Mouse (Mus musculus): ENCODE data around the gene Zc3h18. TPM values are rescaled to one million over a fixed set of nuclear protein-coding genes. Genes with fewer than 3 reads are reported as not detected.

The Zc3h18 gene
- polyA plus RNA-seq, 1 experiment = 29.1 TPM

DNA sequence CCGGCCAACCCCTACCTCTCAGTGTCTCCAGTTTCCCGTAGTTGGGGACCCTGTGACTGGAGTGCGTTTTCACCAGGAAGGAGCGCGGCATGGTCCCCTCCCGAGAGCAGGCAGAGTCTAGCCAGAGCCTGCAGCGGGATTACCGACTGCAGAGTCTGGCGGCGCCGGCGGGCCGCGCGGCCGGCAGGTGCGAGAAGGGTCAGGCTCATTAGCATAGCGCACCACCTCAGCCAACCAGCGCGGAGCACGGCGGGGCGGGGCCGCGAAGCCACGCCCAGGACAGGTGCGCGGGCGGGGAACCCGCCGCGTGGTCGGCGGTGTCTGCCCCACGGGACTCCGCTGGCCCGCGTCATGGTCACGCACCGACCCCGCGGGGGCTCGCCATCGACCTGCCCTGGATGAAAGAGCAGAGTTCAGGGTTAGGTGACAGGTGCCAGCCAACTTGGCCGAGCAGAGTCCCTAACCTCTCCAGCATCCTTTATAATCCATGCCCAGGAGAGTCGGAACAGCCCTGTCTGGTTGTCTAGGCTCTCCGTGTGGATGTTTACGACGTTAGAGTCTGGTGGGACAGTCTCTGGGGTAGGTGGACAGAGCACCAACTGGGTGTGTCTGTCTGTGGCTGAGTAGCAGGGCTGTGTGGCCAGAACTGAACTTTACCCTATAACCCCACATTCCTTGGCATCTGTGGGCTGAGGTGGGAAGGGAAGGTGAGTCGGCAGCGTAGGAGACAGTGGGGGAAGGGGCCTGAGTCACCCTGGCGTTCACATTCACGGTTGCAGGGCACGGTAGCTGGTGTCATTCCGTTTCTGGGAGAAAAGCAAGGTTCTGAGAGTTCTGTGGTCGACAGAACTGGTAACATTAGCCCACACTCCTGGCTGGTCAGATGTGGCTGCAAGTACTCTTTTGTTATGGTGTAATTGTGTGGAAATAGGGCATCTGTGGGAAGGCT, 84.4 kb downstream of the Zc3h18 start, which contains the start of gene Snai3:
TSS of gene Snai3 (minus strand) at position 210 of the 949 bp plus-strand sequence.
- Histone ChIP-seq H3K4me1 (ENCODE audit: control insufficient read depth, insufficient read depth, insufficient read length) (peaks cover 23% of the 10 kb centered on the region), H3K27ac (ENCODE audit: insufficient read depth, low read length) (no peak within 1 kb of the TSS), H3K4me3 (ENCODE audit: extremely low read depth, insufficient read depth, insufficient read length) (peak within 1 kb of the TSS; percentile 50; the same call in 1 of the 2 replicates), H3K27me3 (ENCODE audit: control insufficient read depth, insufficient read depth, low read length) (no peaks in the 10 kb centered on the region), H3K36me3 (ENCODE audit: control insufficient read depth, insufficient read depth, low read length) (peaks cover 2% of the 10 kb centered on the region; the same call in 1 of the 2 replicates)
- DNase-seq (ENCODE audit: low read depth in 1 of 2, low spot score in 2 of 2) = peak in 1 of 2 experiments; percentile 62
- TF ChIP-seq CTCF (IDR thresholded peaks at IDR 0.05; ENCODE audit: extremely low read depth, insufficient read depth, insufficient read length, insufficient replicate concordance) (no peak), POLR2A (IDR thresholded peaks at IDR 0.05; ENCODE audit: low read depth, low read length) (no peak)
- WGBS = 7% methylated on average over 56 of the region's 56 CpGs

DNA sequence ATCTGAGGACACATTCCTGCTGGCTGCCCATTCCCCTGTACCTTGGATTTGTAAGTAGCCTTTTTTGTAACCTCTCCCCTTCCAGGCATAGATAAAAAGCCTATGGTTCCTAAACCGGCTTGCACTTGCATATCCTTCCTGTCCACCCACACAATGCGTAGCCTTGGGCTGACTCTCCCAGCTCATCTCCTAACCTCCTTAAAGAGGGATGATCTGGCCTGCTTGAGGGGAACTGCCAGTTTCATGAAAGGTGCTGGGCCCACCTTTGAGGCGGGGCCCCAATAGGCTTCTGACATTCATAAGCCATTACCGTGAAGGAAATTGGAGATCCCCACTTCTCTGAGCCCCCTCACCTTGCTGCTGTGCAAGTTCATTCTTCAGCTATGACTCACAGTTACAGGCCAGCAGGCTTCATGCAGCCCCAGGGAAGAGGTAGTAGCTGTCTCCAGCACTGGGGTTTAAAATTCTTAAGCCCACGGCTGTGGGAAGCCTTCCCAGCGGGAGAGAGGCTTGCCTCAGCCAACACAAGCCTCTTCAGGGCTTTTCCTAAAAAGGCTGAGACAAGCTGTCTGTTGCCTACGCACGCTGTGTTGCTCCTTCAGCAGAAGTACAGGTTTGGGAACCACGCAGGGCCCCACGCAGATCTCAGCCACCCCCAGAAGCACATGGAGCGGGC, 85.2 kb downstream of the Zc3h18 start:
- no peak for TF ChIP-seq CTCF (IDR thresholded peaks at IDR 0.05; ENCODE audit: extremely low read depth, insufficient read depth, insufficient read length, insufficient replicate concordance)
- TF ChIP-seq POLR2A (IDR thresholded peaks at IDR 0.05; ENCODE audit: low read depth, low read length) = no peak
- DNase-seq (ENCODE audit: low read depth in 1 of 2, low spot score in 2 of 2) = no peak
- 65% methylated on average over 11 of the region's 11 CpGs for WGBS
- H3K36me3 ChIP-seq (ENCODE audit: control insufficient read depth, insufficient read depth, low read length) = peaks cover 8% of the 10 kb centered on the region
- no peak overlapping the region for H3K4me3 ChIP-seq (ENCODE audit: extremely low read depth, insufficient read depth, insufficient read length)
- H3K27ac ChIP-seq (ENCODE audit: insufficient read depth, low read length) = no peak overlapping the region
- H3K27me3 ChIP-seq (ENCODE audit: control insufficient read depth, insufficient read depth, low read length) = no peaks in the 10 kb centered on the region
- H3K4me1 ChIP-seq (ENCODE audit: control insufficient read depth, insufficient read depth, insufficient read length) = peaks cover 23% of the 10 kb centered on the region

DNA sequence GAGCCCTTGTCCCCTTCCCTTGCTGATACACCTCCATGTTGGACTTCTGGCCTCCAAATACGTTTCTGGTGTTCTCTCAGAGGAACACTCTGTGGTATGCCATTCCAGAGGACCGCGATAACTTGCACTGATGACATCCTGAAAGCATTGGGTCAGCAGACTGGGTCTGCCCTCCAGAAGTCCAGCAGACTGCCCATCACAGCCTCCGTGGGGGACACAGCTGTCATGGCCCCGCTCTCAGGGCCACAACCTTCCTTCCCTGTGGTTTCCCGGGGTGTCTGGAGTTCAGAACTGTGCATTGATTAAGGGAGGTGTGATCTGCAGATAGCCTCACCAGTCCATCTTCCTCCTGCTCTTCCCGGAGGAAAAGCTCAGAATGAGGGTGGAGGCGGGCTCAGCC, 86.1 kb downstream of the Zc3h18 start:
- H3K27me3 ChIP-seq (ENCODE audit: control insufficient read depth, insufficient read depth, low read length) = no peaks in the 10 kb centered on the region
- DNase-seq (ENCODE audit: low read depth in 1 of 2, low spot score in 2 of 2) = no peak
- no peak overlapping the region for H3K27ac ChIP-seq (ENCODE audit: insufficient read depth, low read length)
- peaks cover 15% of the 10 kb centered on the region for H3K36me3 ChIP-seq (ENCODE audit: control insufficient read depth, insufficient read depth, low read length)
- WGBS = 87% methylated on average over 8 of the region's 8 CpGs
- H3K4me3 ChIP-seq (ENCODE audit: extremely low read depth, insufficient read depth, insufficient read length) = no peak overlapping the region
- H3K4me1 ChIP-seq (ENCODE audit: control insufficient read depth, insufficient read depth, insufficient read length) = peaks cover 23% of the 10 kb centered on the region
- TF ChIP-seq POLR2A (IDR thresholded peaks at IDR 0.05; ENCODE audit: low read depth, low read length) (no peak), CTCF (IDR thresholded peaks at IDR 0.05; ENCODE audit: extremely low read depth, insufficient read depth, insufficient read length, insufficient replicate concordance) (no peak)

DNA sequence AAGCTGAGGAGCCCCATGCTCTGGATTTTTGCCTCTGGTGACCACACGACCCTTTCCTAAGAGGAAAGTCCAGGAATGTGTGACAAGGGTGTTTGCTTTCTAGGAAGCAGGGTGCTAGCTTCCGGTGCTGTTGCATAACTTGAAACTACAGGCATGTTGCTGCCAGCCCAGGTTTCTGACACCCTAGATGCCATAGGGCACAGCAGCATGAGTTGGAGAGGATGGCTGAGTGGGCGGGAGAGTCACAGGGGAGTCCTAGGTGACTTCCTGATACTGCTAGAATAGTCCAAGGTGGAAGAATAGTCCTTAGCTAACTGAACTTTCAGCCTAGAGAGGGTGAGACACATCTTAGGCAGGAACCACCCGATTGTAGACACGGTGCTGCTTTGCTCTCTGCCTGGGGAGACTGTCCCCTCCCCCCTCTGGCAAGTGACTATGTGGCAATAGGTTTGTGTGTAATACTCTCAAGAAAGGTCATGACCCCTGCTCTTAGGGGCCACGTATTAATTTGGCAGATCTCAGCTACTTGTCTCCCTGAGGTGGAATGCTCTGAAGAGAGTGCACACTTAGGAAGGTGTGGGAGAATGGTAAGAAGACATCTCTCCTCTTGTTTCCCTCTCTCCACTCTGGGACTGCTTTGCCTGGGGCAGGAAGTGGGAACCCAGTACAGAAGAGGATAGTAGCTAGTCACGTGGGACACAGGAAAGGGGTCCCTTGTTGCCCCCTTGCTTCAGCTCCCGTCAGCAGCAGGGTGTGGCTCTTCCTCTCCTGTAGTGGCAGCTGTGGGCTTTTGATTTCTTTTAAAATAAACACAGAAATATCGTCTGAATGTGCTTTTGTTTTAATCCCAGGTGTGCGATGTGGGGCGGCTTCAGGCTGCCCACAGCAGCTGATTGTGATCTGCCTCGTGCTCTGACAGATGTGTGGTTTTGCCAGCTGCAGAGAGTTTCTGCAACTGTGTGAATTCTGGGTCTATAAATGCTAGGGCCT, 87.5 kb downstream of the Zc3h18 start:
- Histone ChIP-seq H3K27me3 (ENCODE audit: control insufficient read depth, insufficient read depth, low read length) (no peaks in the 10 kb centered on the region), H3K4me1 (ENCODE audit: control insufficient read depth, insufficient read depth, insufficient read length) (peaks cover 23% of the 10 kb centered on the region), H3K27ac (ENCODE audit: insufficient read depth, low read length) (peak overlapping the region; percentile 16; the same call in 1 of the 2 replicates), H3K4me3 (ENCODE audit: extremely low read depth, insufficient read depth, insufficient read length) (no peak overlapping the region), H3K36me3 (ENCODE audit: control insufficient read depth, insufficient read depth, low read length) (peaks cover 24% of the 10 kb centered on the region)
- 24% methylated on average over 12 of the region's 12 CpGs for WGBS
- DNase-seq (ENCODE audit: low read depth in 1 of 2, low spot score in 2 of 2) = no peak
- TF ChIP-seq POLR2A (IDR thresholded peaks at IDR 0.05; ENCODE audit: low read depth, low read length) = no peak

DNA sequence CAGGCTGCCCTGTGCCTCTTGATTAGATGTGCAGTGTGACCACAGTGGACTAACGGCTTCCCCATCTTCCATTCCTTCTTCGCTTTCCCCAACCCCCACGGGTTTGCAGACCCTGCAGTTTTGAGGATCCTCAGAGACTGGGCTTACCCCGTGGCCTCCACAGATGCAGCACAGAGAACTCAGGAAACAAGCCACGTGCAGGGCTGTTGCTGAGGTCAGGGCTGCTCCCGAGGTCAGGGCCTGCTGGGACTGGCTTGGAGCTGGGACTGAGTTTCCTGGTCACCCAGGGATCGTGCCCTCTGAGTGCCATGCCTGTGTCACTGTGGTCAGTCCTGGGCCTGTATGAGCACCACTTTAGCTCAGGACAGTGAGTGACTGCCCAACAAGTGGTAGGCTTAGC, 88.6 kb downstream of the Zc3h18 start:
- Histone ChIP-seq H3K27me3 (ENCODE audit: control insufficient read depth, insufficient read depth, low read length) (no peaks in the 10 kb centered on the region), H3K36me3 (ENCODE audit: control insufficient read depth, insufficient read depth, low read length) (peaks cover 24% of the 10 kb centered on the region), H3K4me1 (ENCODE audit: control insufficient read depth, insufficient read depth, insufficient read length) (peaks cover 22% of the 10 kb centered on the region), H3K4me3 (ENCODE audit: extremely low read depth, insufficient read depth, insufficient read length) (no peak overlapping the region), H3K27ac (ENCODE audit: insufficient read depth, low read length) (no peak overlapping the region)
- DNase-seq (ENCODE audit: low read depth in 1 of 2, low spot score in 2 of 2) = no peak
- WGBS = 63% methylated on average over 7 of the region's 7 CpGs
- TF ChIP-seq POLR2A (IDR thresholded peaks at IDR 0.05; ENCODE audit: low read depth, low read length) = no peak
- no peak for TF ChIP-seq CTCF (IDR thresholded peaks at IDR 0.05; ENCODE audit: extremely low read depth, insufficient read depth, insufficient read length, insufficient replicate concordance)

Other genes starting within 250 kb of the Zc3h18 start
- 73.3 and 113 TPM in 2 replicates for gene Zfpm1, start 94.5 kb upstream of the Zc3h18 start, polyA plus RNA-seq (2012; rRNA removed)
- 0.12 TPM in 1 of 2 replicates, not detected in the other for gene Trhr2, start 15.9 kb upstream of the Zc3h18 start, polyA plus RNA-seq (2012; rRNA removed)
- gene Il17c, start 45.4 kb downstream of the Zc3h18 start, polyA plus RNA-seq (2012; rRNA removed) = 0.28 TPM in 1 of 2 replicates, not detected in the other
- 751 and 823 TPM in 2 replicates for gene Cyba, start 56.3 kb downstream of the Zc3h18 start, polyA plus RNA-seq (2012; rRNA removed)
- 17.0 and 20.5 TPM in 2 replicates for gene Mvd, start 66.8 kb downstream of the Zc3h18 start, polyA plus RNA-seq (2012; rRNA removed)
- gene Snai3, start 84.1 kb downstream of the Zc3h18 start, polyA plus RNA-seq (2012; rRNA removed) = 3.9 and 6.0 TPM in 2 replicates
- gene Rnf166, start 99.5 kb downstream of the Zc3h18 start, polyA plus RNA-seq (2012; rRNA removed) = 79.6 and 115 TPM in 2 replicates
- gene Ctu2, start 99.5 kb downstream of the Zc3h18 start, polyA plus RNA-seq (2012; rRNA removed) = 40.8 and 50.3 TPM in 2 replicates
- 96.7 and 117 TPM in 2 replicates for gene Piezo1, start 174.7 kb downstream of the Zc3h18 start, polyA plus RNA-seq (2012; rRNA removed)
- 50.4 and 118 TPM in 2 replicates for gene Cdt1, start 191.4 kb downstream of the Zc3h18 start, polyA plus RNA-seq (2012; rRNA removed)
- 86.7 and 106 TPM in 2 replicates for gene Aprt, start 200.3 kb downstream of the Zc3h18 start, polyA plus RNA-seq (2012; rRNA removed)
- gene Galns, start 234.9 kb downstream of the Zc3h18 start, polyA plus RNA-seq (2012; rRNA removed) = 13.1 and 16.4 TPM in 2 replicates
- 101 and 133 TPM in 2 replicates for gene Trappc2l, start 235.0 kb downstream of the Zc3h18 start, polyA plus RNA-seq (2012; rRNA removed)
- 0.13 TPM in 1 of 2 replicates, not detected in the other for gene Pabpn1l, start 246.1 kb downstream of the Zc3h18 start, polyA plus RNA-seq (2012; rRNA removed)